Mouse (Mus musculus): ENCODE measurements around the gene Igf2bp3.

Gene Igf2bp3

GRCm38 (mm10) chr6:49173674-49174073 lies 41.1 kb downstream of the Igf2bp3 start:
- no peak for DNase-seq (ENCODE audit: low spot score in 2 of 2)

DNA sequence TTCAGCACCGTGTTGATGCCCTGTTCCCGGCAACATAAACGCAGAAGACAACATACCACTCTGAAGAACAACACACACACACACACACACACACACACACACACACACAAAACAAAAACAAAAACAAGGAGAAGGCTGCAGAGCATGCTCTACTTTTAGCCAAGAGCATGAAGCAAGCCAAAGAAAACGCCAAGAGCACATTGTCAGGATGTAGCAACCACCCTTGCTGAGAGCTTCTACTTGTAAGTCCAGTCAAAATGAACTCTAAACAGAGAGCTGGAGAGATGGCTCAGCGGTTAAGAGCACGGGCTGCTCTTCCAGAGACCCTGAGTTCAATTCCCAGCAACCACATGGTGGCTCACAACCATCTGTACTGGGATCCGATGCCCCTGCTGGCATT lies 41.5 kb downstream of the Igf2bp3 start:
- no peak for DNase-seq (ENCODE audit: low spot score in 2 of 2)

DNA sequence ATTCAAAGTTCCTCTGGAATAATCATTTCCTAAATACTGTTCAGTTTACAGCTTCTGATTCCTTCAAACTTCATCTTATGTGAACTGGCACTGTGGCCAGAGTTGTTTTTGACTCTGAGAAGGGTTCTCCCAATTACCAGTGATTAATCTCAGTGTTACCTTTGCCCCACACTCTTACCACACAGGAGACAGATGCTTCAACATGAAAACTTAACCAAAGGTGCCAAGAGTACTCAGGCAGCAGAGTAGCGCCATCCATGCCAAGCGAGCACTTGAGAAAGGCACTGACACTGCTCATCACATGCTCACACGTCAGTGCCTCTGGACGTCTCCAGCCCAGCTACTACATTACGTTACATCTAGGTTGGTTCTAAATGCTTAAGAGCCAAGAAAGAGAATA lies 43.5 kb downstream of the Igf2bp3 start:
- no peak for DNase-seq (ENCODE audit: low spot score in 2 of 2)

DNA sequence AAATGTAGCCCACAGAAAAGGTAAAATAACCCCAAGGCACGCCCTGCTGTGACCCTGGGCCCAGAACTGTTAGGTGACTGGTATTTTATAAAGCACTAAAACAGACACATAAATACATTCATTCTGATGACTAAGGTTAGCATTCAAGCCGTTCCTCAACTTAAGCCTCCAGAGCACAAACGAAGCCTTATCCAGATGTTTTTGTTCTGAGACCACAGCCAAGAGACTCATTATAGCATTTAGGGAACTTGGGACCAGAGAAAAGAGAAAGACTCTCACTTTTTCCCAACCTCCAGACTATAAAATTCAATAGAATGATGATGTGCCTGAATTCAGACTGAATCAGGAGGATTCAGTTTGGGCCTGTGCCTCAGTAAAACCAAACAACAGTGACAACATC lies 46.1 kb downstream of the Igf2bp3 start:
- DNase-seq (ENCODE audit: low spot score in 2 of 2), result no peak

DNA sequence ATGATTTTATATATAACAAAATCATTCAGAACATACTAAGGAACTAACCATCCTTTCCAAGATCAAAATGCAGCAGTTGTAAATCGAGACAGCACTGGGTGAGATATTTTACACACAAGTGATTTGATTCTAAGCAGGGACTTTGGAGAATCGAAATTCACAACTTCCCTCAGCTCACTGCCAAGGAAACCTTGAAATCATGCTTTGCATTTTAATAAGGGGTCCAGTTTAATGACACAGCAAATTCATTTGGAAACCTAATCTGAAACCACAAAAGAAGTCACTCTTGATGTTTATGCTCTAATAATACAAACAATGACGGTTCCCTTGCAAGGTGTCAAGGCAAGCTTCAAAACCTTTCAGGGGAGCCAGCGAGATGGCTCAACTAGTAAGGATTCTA lies 47.4 kb downstream of the Igf2bp3 start:
- DNase-seq (ENCODE audit: low spot score in 2 of 2), result no peak

- DNase-seq (ENCODE audit: low spot score in 2 of 2), result no peak
These were observed 48.4 kb downstream of the Igf2bp3 start for GRCm38 (mm10) chr6:49166318-49166717.

- no peak for DNase-seq (ENCODE audit: low spot score in 2 of 2)
These were observed 48.9 kb downstream of the Igf2bp3 start for GRCm38 (mm10) chr6:49165855-49166254.

GRCm38 (mm10) chr6:49165101-49165500 lies 49.7 kb downstream of the Igf2bp3 start:
- no peak for DNase-seq (ENCODE audit: low spot score in 2 of 2)

GRCm38 (mm10) chr6:49164701-49165100 lies 50.1 kb downstream of the Igf2bp3 start:
- no peak for DNase-seq (ENCODE audit: low spot score in 2 of 2)

DNA sequence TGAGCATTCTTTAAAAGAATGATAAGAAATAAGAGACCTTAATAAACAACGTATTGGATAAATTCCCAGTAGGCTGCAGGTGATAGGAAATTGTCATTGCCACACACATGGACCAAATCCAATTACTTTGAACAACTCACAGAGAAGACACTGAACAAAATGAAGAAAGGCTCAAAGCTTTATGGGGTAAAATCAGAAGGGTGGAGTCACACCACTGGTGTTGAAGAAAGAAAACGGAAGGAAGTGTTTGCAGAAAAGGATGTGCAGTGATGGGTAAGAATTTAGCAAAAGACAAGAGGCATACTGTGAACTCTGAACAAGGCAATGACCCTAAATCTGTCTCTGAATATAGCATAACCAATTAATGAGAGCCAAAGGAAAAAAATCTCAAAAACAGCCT lies 54.8 kb downstream of the Igf2bp3 start:
- DNase-seq (ENCODE audit: low spot score in 2 of 2), result no peak

- DNase-seq (ENCODE audit: low spot score in 2 of 2), result no peak
These were observed 58.0 kb downstream of the Igf2bp3 start for GRCm38 (mm10) chr6:49156826-49157175.

GRCm38 (mm10) chr6:49156170-49156825 lies 58.5 kb downstream of the Igf2bp3 start:
- no peak for DNase-seq (ENCODE audit: low spot score in 2 of 2)

DNA sequence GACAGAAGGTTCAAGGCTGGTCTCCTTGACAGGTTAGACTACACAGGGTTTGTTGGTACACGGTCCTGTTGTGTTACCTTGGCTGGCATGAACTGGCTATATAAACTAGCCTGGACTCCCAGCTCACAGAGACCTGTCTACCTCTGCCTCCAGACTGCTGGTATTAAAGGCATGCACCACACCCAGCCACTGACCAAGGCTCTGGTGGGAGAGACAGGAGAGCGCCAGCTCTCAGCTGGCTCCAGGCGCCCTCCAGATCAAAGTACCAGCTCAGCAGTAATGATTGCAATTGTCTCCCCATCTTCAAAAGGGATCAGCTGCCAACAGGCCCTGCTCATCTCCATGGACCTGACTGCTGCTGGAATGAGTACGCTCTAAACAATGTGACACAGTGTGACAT lies 63.3 kb downstream of the Igf2bp3 start:
- DNase-seq (ENCODE audit: low spot score in 2 of 2), result no peak

- DNase-seq (ENCODE audit: low spot score in 2 of 2), result no peak
These were observed 64.2 kb downstream of the Igf2bp3 start for GRCm38 (mm10) chr6:49150349-49151229.

- DNase-seq (ENCODE audit: low spot score in 2 of 2), result no peak
These were observed 65.4 kb downstream of the Igf2bp3 start for GRCm38 (mm10) chr6:49149202-49149930.

- DNase-seq (ENCODE audit: low spot score in 2 of 2), result no peak
These were observed 66.0 kb downstream of the Igf2bp3 start for GRCm38 (mm10) chr6:49148781-49149180.

DNA sequence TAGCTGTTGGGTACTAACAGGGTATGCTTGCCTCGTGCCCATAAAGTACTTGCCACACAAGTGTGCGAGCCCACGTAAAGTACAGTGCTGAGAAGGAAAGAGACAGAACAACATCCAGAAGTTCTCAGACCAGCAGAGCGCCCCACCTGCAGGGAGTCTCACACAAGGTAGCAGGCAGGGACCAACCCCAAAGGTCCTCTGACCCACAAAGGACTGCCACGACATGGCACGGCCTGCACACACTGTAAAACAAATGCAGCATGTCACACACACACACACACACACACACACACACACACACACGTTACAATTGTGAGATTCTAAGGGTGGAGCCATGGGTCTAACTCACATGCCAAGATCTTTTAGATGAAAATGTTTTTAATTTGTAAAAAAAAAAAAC lies 66.4 kb downstream of the Igf2bp3 start:
- DNase-seq (ENCODE audit: low spot score in 2 of 2), result no peak

- no peak for DNase-seq (ENCODE audit: low spot score in 2 of 2)
These were observed 68.3 kb downstream of the Igf2bp3 start for GRCm38 (mm10) chr6:49146461-49146860.

DNA sequence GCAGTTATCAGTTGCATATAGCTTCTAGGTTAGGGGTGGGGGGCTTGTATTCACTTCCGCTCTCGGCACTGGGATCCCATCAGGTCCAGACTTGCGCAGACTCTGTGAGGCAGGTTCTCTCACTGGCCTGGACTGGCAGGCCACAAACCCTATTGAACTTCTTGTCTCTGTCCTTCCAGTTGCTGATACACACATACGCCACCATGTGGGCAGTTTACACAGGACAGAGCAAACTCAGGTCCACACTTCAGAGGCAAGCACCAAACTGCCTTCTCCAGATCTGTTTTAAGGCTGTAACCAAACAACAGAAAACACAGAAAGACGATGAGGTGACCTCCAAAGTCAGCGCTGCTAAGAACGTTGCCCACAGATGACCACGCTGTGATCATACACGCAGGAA lies 72.3 kb downstream of the Igf2bp3 start:
- DNase-seq (ENCODE audit: low spot score in 2 of 2), result peak in 1 of 2 experiments; percentile 3

DNA sequence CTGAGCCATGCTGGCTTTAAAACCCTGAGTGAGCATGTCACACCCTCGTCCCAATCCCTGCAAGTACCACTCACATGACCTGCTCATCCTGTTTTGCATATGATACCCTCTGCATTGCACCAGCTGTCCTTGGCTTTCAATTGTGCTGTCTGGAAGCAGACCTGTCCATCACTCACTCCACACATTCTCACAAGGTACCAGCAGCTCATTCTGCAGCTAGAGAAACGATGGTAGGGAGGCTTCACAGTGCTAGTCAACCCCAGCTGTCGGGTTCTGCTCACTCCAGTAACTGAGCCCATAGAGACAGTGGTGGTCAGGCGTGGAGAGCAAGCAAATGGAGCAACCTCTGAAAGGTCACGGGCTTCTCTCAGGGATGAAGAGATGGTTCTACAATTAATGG lies 73.6 kb downstream of the Igf2bp3 start:
- no peak for DNase-seq (ENCODE audit: low spot score in 2 of 2)

GRCm38 (mm10) chr6:49138159-49139051 lies 76.4 kb downstream of the Igf2bp3 start:
- no peak for DNase-seq (ENCODE audit: low spot score in 2 of 2)

- DNase-seq (ENCODE audit: low spot score in 2 of 2), result no peak
These were observed 78.0 kb downstream of the Igf2bp3 start for GRCm38 (mm10) chr6:49136739-49137138.
